Comparison of ENCODE assay signal across 10 mouse cellular contexts in genomic region chr10:120422820-120423219, GRCm38 (mm10). TPM values are rescaled to one million over a fixed set of nuclear protein-coding genes. Genes with fewer than 3 reads are reported as not detected.
DNase-seq lines count a peak whose midpoint lies in the region; ATAC-seq and TF ChIP-seq lines count a peak whose summit lies in the region.
"Had no signal": no experiment of that assay in that cellular context is flagged by ENCODE, and none has a peak within 500 bp of the region (broad histone marks: within the 10 kb centered on the region; RNA-seq: fewer than 3 reads in every experiment).

No protein-coding gene starts in this region.

- 36% methylated on average over 4 of the region's 4 CpGs for whole genome bisulfite sequencing in hindbrain, embryonic 15.5 days
- 29% methylated on average over 4 of the region's 4 CpGs for WGBS in hindbrain, embryonic 13.5 days
- WGBS in liver, embryonic 11.5 days, result 73% methylated on average over 4 of the region's 4 CpGs

- TF ChIP-seq CTCF in C2C12 (IDR thresholded peaks at IDR 0.05; ENCODE audit: control insufficient read depth, insufficient read depth, insufficient read length), result no peak

- H3K9me3 ChIP-seq in hindbrain, embryonic 15.5 days, result no peaks in the 10 kb centered on the region
- no peaks in the 10 kb centered on the region for H3K9me3 ChIP-seq in hindbrain, embryonic 13.5 days
- no peaks in the 10 kb centered on the region for H3K9me3 ChIP-seq in liver, embryonic 11.5 days (ENCODE audit: control insufficient read depth, low read length)

- peaks cover 73% of the 10 kb centered on the region for H3K79me3 ChIP-seq in C2C12 (ENCODE audit: low read depth)

- no peak overlapping the region for H3K9ac ChIP-seq in hindbrain, embryonic 15.5 days
- H3K9ac ChIP-seq in hindbrain, embryonic 13.5 days, result no peak overlapping the region
- H3K9ac ChIP-seq in liver, embryonic 11.5 days (ENCODE audit: low read depth, low read length), result no peak overlapping the region
- H3K9ac ChIP-seq: liver, embryonic 14.5 days had no signal

- no peak overlapping the region for H3K27ac ChIP-seq in hindbrain, embryonic 15.5 days (replicated peaks)
- H3K27ac ChIP-seq in hindbrain, embryonic 13.5 days, result no peak overlapping the region
- no peak overlapping the region for H3K27ac ChIP-seq in liver, embryonic 11.5 days (ENCODE audit: low read depth, low read length)
- H3K27ac ChIP-seq: liver, embryonic 14.5 days had no signal

- 0 out of 2 replicates have a peak, but pooled peaks have one; percentile 39 for ATAC-seq in hindbrain, embryonic 15.5 days (ENCODE audit: low FRiP score, low read depth)
- no peak for ATAC-seq in hindbrain, embryonic 13.5 days (ENCODE audit: low FRiP score)
- peak; percentile 29 for ATAC-seq in granulocyte monocyte progenitor cell, adult 5-6 weeks (replicated peaks; ENCODE audit: poor library complexity, severe bottlenecking)
- no peak for ATAC-seq in liver, embryonic 11.5 days (replicated peaks; ENCODE audit: low FRiP score)
- no peak for ATAC-seq in cerebellum, adult (ENCODE audit: insufficient number of reproducible peaks, low FRiP score, low TSS enrichment)

- no peaks in the 10 kb centered on the region for H3K36me3 ChIP-seq in hindbrain, embryonic 15.5 days
- no peaks in the 10 kb centered on the region for H3K36me3 ChIP-seq in hindbrain, embryonic 13.5 days
- H3K36me3 ChIP-seq in C2C12 (ENCODE audit: control insufficient read depth, insufficient read depth), result peaks cover 84% of the 10 kb centered on the region
- H3K36me3 ChIP-seq in liver, embryonic 11.5 days (ENCODE audit: control insufficient read depth, insufficient read depth, low read length), result peaks cover under 1% of the 10 kb centered on the region; the same call in 1 of the 2 replicates

- peaks cover 97% of the 10 kb centered on the region for H3K79me2 ChIP-seq in C2C12 (ENCODE audit: control insufficient read depth, insufficient read depth)

- DNase-seq in 3T3-L1 (ENCODE audit: low read depth, low spot score), result peak; percentile 87
- no peak for DNase-seq in liver, embryonic 11.5 days (ENCODE audit: low spot score)
- DNase-seq in B cell, adult 2 months, result no peak

- no peaks in the 10 kb centered on the region for H3K27me3 ChIP-seq in hindbrain, embryonic 15.5 days
- H3K27me3 ChIP-seq in hindbrain, embryonic 13.5 days, result no peaks in the 10 kb centered on the region
- no peaks in the 10 kb centered on the region for H3K27me3 ChIP-seq in C2C12 (ENCODE audit: control insufficient read depth, insufficient read depth, insufficient read length)
- no peaks in the 10 kb centered on the region for H3K27me3 ChIP-seq in liver, embryonic 11.5 days (replicated peaks; ENCODE audit: control insufficient read depth, insufficient read depth, low read length)

- H3K4me3 ChIP-seq in hindbrain, embryonic 15.5 days, result no peak overlapping the region
- H3K4me3 ChIP-seq in hindbrain, embryonic 13.5 days, result no peak overlapping the region
- H3K4me3 ChIP-seq in C2C12 (ENCODE audit: insufficient read depth, poor library complexity, severe bottlenecking), result no peak overlapping the region
- no peak overlapping the region for H3K4me3 ChIP-seq in liver, embryonic 11.5 days (ENCODE audit: low read depth, low read length)

- H3K4me1 ChIP-seq in hindbrain, embryonic 15.5 days (replicated peaks), result peaks cover 56% of the 10 kb centered on the region
- H3K4me1 ChIP-seq in hindbrain, embryonic 13.5 days (replicated peaks), result peaks cover 52% of the 10 kb centered on the region
- H3K4me1 ChIP-seq in liver, embryonic 11.5 days (replicated peaks; ENCODE audit: control insufficient read depth, insufficient read depth, low read length), result peaks cover 14% of the 10 kb centered on the region; the same call in 1 of the 2 replicates

- no peak overlapping the region for H3ac ChIP-seq in C2C12 (ENCODE audit: control insufficient read depth, insufficient read length, low read depth)

- H3K4me2 ChIP-seq in hindbrain, embryonic 15.5 days, result no peak overlapping the region
- no peak overlapping the region for H3K4me2 ChIP-seq in hindbrain, embryonic 13.5 days
- no peak overlapping the region for H3K4me2 ChIP-seq in liver, embryonic 11.5 days

TF ChIP-seq in C2C12, 6 proteins besides CTCF, POLR2A, EP300 and RAD21:
- TF ChIP-seq MAX (IDR thresholded peaks at IDR 0.05), result peak; percentile 75
- no peak for TF ChIP-seq CEBPB (IDR thresholded peaks at IDR 0.05; ENCODE audit: low read depth)

RNA-seq across cellular contexts. Expression of gene Hmga2, which starts 53.4 kb away (rescaled TPM):
- polyA plus RNA-seq in hindbrain, embryonic 15.5 days (2015; fragmentation: Nextera tagmentation; extraction: Ambion mirVana), result 2.2 and 2.6 TPM in 2 replicates
- 4.3 and 5.1 TPM in 2 replicates for polyA plus RNA-seq in hindbrain, embryonic 13.5 days (2015; fragmentation: Nextera tagmentation; extraction: Ambion mirVana)
- 59.9 TPM for polyA plus RNA-seq in C2C12 (2012; fragmentation: generic; extraction: Trizol)
- 0.60 and 4.5 TPM in 2 replicates for total RNA-seq in granulocyte monocyte progenitor cell, adult 5-6 weeks (2014; fragmentation: Nextera tagmentation)
- total RNA-seq in granulocyte monocyte progenitor cell, adult 5-6 weeks (2017), result 0.15 and 0.78 TPM in 2 replicates
- polyA plus RNA-seq in liver, embryonic 11.5 days (2014; fragmentation: Nextera tagmentation; extraction: Ambion mirVana), result 41.4 and 48.2 TPM in 2 replicates
- polyA plus RNA-seq: frontal cortex, adult 2 months had no signal

Comparison
In these comparisons a context has a peak if more than half of its experiments do, and no peak if none do; other contexts are left out.
1. ATAC-seq: peak in hindbrain, embryonic 15.5 days (single experiment) and granulocyte monocyte progenitor cell, adult 5-6 weeks (single experiment); none in hindbrain, embryonic 13.5 days (single experiment), liver, embryonic 11.5 days (single experiment) and cerebellum, adult (single experiment).